Mouse (Mus musculus) megakaryocyte, embryonic 14.5 days (primary cell): ENCODE data around the gene Vps41. TPM values are rescaled to one million over a fixed set of nuclear protein-coding genes. Genes with fewer than 3 reads are reported as not detected.

Source experiments
- H3K27me3 ChIP-seq: replicated peaks from 2 replicates; pipeline ENCODE3; 2012; ENCODE audit warnings: inconsistent platforms
- H3K36me3 ChIP-seq: replicated peaks from 2 replicates; pipeline ENCODE3; 2012; ENCODE audit warnings: low read length, inconsistent platforms, mixed read lengths
- H3K4me1 ChIP-seq: 2 replicates; pipeline ENCODE4 v1.6.1; 2012; ENCODE audit warnings: inconsistent platforms
- H3K4me3 ChIP-seq: replicated peaks from 2 replicates; pipeline ENCODE3; 2012; ENCODE audit warnings: moderate library complexity, mild to moderate bottlenecking, inconsistent platforms
- H3K9me3 ChIP-seq: 2 replicates; pipeline ENCODE4 v1.6.1; 2012; ENCODE audit warnings: inconsistent platforms
- FLI1 ChIP-seq: IDR thresholded peaks from 2 replicates; pipeline ENCODE4 v1.6.1; 2012; ENCODE audit warnings: low read length, inconsistent platforms, mixed read lengths
- GATA1 ChIP-seq: IDR thresholded peaks from 3 replicates; pipeline ENCODE4 v1.6.1; 2012; ENCODE audit warnings: mixed read lengths, low read length, inconsistent platforms, borderline replicate concordance
- polyA plus RNA-seq: library from polyadenylated mRNA; stranded (reverse); fragments of >175 nt; gene quantifications from 2 replicates; pipeline ENCODE4 v1.2.3, GENCODE M21; 2012; ENCODE audit warnings: low replicate concordance; ENCODE audit not compliant: insufficient read depth

The Vps41 gene
- 0.45 TPM in 1 of 2 replicates, not detected in the other for polyA plus RNA-seq

DNA sequence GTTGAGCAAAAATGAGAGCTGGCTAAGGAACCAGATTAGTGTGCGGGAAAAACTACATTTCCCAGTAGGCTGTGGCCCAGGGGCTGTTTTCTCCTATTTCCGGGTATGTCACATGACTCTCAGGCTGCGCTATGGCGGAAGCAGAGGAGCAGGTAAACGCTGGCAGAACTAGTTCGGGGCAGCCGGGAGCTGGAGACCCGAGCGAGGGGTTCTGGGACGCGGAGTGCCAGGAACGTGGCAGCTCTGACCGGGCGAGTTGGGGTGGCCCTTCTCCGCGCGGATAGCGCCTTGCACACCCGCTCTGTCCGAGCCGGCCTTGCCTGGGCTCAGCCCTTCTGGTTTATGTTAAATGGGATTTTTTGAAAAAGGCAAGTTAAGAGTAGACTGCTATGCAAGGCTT, at the start of gene Vps41:
TSS of gene Vps41 (plus strand) at position 102 of the 400 bp plus-strand sequence.
- TF ChIP-seq FLI1 (no peak), GATA1 (no peak)
- Histone ChIP-seq H3K36me3 (peaks cover 5% of the 10 kb centered on the region), H3K27me3 (no peaks in the 10 kb centered on the region), H3K4me1 (peaks cover 10% of the 10 kb centered on the region), H3K4me3 (peak within 1 kb of the TSS; percentile 97), H3K9me3 (no peaks in the 10 kb centered on the region)

GRCm38 (mm10) chr13:18698518-18699065, 18.5 kb upstream of the Vps41 start:
- Histone ChIP-seq H3K27me3 (no peaks in the 10 kb centered on the region), H3K36me3 (no peaks in the 10 kb centered on the region), H3K4me3 (no peak overlapping the region), H3K9me3 (no peaks in the 10 kb centered on the region), H3K4me1 (no peaks in the 10 kb centered on the region)
- no peak for TF ChIP-seq GATA1
- no peak for TF ChIP-seq FLI1

DNA sequence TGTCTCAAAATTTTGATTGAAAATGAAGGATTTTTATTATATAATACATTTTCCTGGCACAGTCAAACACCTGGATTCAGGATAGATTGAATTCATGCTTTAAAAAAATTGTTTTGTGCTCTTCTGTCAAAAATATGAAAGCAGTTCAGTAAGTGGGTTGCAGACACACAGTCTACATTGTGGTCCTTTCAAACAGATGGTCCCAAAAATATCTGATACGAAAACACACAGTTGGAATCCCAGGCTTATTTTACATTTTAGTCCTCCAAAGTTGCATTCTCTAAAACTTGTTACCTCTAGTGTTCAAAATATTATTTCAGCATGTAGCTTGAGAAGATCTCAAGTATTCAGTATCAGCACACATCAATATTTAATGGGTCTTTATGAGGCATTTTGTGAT, 5.4 kb upstream of the Vps41 start:
- no peaks in the 10 kb centered on the region for H3K4me1 ChIP-seq
- no peaks in the 10 kb centered on the region for H3K36me3 ChIP-seq
- no peak for TF ChIP-seq FLI1
- TF ChIP-seq GATA1, result no peak
- no peak overlapping the region for H3K4me3 ChIP-seq
- H3K9me3 ChIP-seq, result no peaks in the 10 kb centered on the region
- H3K27me3 ChIP-seq, result no peaks in the 10 kb centered on the region

GRCm38 (mm10) chr13:18716707-18717106, 379 bp upstream of the Vps41 start:
- TF ChIP-seq GATA1 (no peak), FLI1 (no peak)
- H3K9me3 ChIP-seq, result no peaks in the 10 kb centered on the region
- peaks cover 2% of the 10 kb centered on the region for H3K36me3 ChIP-seq
- H3K27me3 ChIP-seq, result no peaks in the 10 kb centered on the region
- H3K4me1 ChIP-seq, result peaks cover 10% of the 10 kb centered on the region
- peak overlapping the region; percentile 97 for H3K4me3 ChIP-seq

DNA sequence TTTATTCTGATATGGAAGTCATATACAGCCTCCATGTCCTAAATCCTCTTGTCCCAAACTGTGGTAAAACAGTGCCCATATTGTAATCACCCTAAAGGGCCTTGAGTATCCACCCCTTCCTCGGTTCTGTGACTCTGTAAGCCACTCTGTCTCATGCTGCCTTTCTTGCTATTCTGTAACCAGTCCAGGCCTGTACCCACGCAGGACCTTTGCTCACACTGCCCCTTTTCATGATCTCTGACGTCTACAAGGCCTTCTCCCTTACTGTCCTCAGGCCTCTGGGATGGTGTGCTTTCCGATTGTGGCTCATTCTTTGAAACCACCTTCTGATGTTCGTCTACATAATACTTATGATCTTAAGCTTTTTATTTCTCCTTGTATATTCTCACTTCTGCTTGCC, 1.4 kb downstream of the Vps41 start:
- no peaks in the 10 kb centered on the region for H3K9me3 ChIP-seq
- peaks cover 10% of the 10 kb centered on the region for H3K4me1 ChIP-seq

DNA sequence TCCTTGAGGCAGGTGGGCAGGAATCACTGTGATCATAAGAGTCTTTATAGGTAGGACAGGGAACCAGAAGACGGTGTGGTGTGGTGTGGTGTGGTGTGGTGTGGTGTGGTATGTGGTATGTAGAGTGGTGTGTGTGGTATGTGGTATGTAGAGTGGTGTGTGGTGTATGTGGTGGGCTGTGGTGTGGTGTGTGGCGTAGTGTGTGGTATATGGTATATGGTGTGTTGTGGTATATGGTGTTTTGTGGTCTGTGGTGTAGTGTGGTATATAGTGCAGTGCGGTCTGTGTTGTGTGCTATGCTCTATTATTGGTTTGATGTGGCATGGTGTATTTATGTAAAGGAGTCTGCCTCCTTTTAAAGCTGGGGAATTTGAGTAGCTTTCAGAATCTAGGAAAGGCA, 13.6 kb downstream of the Vps41 start:
- H3K4me1 ChIP-seq, result peaks cover 3% of the 10 kb centered on the region; the same call in 1 of the 2 replicates
- no peak for TF ChIP-seq GATA1
- TF ChIP-seq FLI1, result no peak
- H3K36me3 ChIP-seq, result peaks cover 28% of the 10 kb centered on the region

More for the DNA sequence above, 1.4 kb downstream of the Vps41 start:
- Histone ChIP-seq H3K4me3 (peak overlapping the region; percentile 57), H3K36me3 (peaks cover 18% of the 10 kb centered on the region), H3K27me3 (no peaks in the 10 kb centered on the region)
- no peak for TF ChIP-seq GATA1
- TF ChIP-seq FLI1, result no peak

GRCm38 (mm10) chr13:18736590-18736989, 19.5 kb downstream of the Vps41 start:
- TF ChIP-seq FLI1 (no peak), GATA1 (no peak)
- H3K9me3 ChIP-seq, result peaks cover 9% of the 10 kb centered on the region
- peaks cover 36% of the 10 kb centered on the region for H3K36me3 ChIP-seq
- peaks cover 12% of the 10 kb centered on the region for H3K4me1 ChIP-seq
- H3K27me3 ChIP-seq, result no peaks in the 10 kb centered on the region
- no peak overlapping the region for H3K4me3 ChIP-seq

More for the DNA sequence above, 13.6 kb downstream of the Vps41 start:
- Histone ChIP-seq H3K9me3 (peaks cover 3% of the 10 kb centered on the region; the same call in 1 of the 2 replicates), H3K27me3 (no peaks in the 10 kb centered on the region), H3K4me3 (no peak overlapping the region)

GRCm38 (mm10) chr13:18743575-18744265, 26.6 kb downstream of the Vps41 start:
- H3K4me3 ChIP-seq, result no peak overlapping the region
- no peaks in the 10 kb centered on the region for H3K4me1 ChIP-seq
- H3K36me3 ChIP-seq, result peaks cover 73% of the 10 kb centered on the region
- no peaks in the 10 kb centered on the region for H3K27me3 ChIP-seq
- TF ChIP-seq GATA1 (no peak), FLI1 (no peak)
- H3K9me3 ChIP-seq, result peaks cover 9% of the 10 kb centered on the region

DNA sequence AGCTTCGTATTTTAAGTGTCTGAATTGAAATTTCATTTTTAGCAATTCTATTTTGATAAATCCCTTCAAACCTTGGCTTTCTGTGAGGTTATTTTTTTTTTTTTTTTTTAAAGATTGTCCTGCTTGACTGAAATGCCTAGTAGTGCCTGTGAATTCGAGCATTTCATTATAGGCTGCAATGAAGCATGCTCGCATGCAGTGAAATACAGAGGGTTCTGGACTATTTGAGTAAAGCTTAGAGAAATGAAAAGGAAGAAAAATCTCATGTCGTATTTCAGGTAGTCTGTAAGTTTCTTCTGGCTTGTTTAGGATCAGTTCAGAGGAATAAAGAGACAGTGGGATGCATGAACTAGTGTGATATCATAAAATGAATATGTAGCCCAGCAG, 27.2 kb downstream of the Vps41 start:
- Histone ChIP-seq H3K36me3 (peaks cover 70% of the 10 kb centered on the region), H3K4me1 (no peaks in the 10 kb centered on the region), H3K4me3 (no peak overlapping the region), H3K27me3 (no peaks in the 10 kb centered on the region), H3K9me3 (peaks cover 9% of the 10 kb centered on the region)
- TF ChIP-seq GATA1 (no peak), FLI1 (no peak)

DNA sequence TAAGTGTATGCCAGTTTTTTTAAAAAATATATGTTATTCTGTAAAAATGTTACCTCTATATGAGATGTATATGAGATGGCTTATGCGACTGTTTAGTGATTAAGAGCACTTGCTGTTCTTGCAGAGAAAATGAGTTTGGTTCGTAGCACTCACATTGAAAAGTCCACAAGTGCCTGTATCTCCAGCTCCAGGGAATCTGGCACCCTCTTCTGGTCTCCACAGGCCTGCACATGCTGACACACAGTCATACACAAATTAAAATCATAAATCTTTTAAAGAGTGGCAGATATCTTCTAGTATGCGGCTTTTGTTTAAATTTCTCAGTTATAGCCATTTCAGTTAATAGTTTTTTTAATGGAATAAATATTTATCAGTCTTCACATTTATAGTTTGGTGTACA, 40.9 kb downstream of the Vps41 start:
- TF ChIP-seq FLI1 (no peak), GATA1 (no peak)
- Histone ChIP-seq H3K27me3 (no peaks in the 10 kb centered on the region), H3K4me3 (no peak overlapping the region), H3K4me1 (no peaks in the 10 kb centered on the region), H3K9me3 (no peaks in the 10 kb centered on the region), H3K36me3 (peaks cover 1% of the 10 kb centered on the region)
